Mouse (Mus musculus) kidney, adult 18-20 months (tissue): ENCODE measurements around the gene Mbl2.
"Not testable (repeated sequence)": the region's sequence is repeated elsewhere in the genome, so short reads cannot be mapped to it uniquely, and the experiment has no call there.

ENCODE experiments used
- DNase-seq: peaks from one replicate; pipeline ENCODE4 v3.0.0; 2021

Mbl2 gene

DNA sequence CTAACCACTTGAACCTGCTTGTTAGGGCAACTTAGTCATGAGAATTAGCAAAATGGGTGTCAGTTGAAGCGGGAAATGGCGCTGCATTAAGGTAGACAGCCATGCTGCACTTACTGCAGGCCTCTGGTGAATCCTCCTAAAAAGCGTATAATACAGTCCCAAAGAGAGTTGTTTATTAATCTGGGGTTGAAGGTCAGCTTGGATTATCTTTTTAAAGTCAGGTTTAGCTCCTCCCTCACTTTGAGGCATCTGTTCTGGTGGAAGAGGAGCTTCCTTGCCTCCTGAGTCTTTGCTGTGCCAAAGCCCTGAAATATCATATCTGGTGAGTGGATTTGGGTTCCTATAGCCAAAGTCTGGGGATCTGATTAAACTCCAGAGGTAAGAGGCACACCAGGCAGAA, at the start of gene Mbl2:
Gene Mbl2, plus strand, starts transcription at position 252 of the 400 bp plus-strand sequence.
- DNase-seq, result no peak

- DNase-seq, result no peak
These were observed 47.2 kb upstream of the Mbl2 start for GRCm38 (mm10) chr19:30185536-30185935.

GRCm38 (mm10) chr19:30187232-30187631, 45.5 kb upstream of the Mbl2 start:
- no peak for DNase-seq

- DNase-seq, result no peak
These were observed 37.7 kb upstream of the Mbl2 start for GRCm38 (mm10) chr19:30194999-30195398.

- peak; percentile 56 for DNase-seq
These were observed 30.6 kb upstream of the Mbl2 start for GRCm38 (mm10) chr19:30202177-30202576.

DNA sequence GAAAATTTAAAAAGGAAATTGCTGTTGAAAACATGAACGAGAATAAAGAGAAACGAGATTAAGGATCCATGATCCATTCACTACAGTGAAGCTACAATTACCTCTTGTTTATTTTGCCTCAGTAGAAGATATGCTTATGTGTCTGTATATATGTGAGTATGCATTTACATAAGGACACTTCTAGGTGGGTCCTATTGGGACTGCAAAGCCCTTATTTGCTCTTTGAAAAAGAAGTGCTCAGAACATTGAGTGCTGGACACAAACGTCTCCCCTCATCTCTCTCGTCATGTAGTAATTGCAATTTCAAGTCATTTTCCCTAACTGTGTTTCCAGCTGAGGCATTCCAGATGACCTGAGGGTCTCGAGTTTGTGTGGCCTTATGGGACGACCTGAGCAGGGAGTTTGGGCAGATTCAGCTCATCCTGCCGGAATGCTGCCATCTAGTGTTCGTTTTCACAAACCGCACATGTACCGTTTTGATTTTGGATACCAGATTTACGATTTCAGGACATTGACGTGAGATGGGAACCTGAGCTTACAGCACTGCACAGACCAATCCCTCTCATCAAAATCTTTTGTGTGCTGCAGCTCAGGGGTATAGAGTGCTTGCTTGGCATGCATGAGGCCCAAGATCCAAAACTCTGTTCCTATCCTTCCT, 27.5 kb upstream of the Mbl2 start:
- DNase-seq, result peak; percentile 42

- DNase-seq, result no peak
These were observed 26.9 kb upstream of the Mbl2 start for GRCm38 (mm10) chr19:30205874-30206273.

DNA sequence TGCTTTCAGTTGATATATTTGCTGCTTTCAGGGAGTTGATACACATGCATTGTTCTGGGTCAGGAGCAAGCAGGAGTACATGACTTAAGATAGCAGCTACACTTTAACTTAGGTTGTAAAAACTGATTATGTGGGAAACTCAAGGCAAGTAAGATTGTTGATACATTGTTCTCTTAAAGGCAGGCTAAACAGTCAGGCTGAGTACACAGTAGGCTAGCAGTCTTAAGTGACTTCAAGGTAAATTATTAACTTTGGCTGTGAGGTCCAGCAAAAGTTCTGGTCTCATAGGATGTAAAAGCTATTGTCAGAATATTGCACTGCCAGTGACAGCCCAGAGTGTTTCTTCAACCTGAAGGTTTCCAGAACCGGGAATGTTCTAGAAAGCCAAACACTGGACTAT, 25.8 kb upstream of the Mbl2 start:
- no peak for DNase-seq

DNA sequence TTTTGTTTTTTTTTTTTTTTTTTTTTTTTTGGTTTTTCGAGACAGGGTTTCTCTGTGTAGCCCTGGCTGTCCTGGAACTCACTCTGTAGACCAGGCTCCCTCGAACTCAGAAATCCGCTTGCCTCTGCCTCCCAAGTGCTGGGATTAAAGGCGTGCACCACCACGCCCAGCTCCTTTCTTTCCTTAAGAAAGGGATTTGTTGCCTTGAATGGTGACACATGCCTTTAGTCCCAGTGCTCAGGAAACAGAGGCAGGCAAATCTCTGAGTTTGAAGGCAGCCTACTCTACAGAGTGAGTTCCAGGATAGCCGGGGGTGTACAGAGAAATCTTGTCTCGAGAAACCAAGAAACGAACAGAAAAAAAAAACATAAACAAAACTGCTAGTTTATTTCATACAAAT, 23.7 kb upstream of the Mbl2 start:
- not testable (repeated sequence) for DNase-seq

GRCm38 (mm10) chr19:30214026-30214425, 18.7 kb upstream of the Mbl2 start:
- no peak for DNase-seq

DNA sequence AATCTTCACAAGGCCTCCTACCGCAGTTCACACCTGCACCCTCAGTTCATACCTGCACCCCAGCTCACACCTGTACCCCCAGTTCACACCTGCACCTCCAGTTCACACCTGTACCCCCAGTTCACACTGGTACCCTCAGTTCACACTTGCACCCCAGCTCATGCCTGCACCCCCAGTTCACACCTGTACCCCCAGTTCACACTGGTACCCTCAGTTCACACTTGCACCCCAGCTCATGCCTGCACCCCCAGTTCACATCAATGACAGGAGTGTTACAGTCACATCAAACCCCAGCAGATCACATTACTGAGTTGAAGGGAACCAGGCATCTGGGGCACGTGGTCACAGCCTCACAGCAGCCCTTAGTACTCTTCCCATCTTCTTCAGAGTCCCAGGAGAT, 17.0 kb upstream of the Mbl2 start:
- DNase-seq, result not testable (repeated sequence)

GRCm38 (mm10) chr19:30216186-30216585, 16.6 kb upstream of the Mbl2 start:
- DNase-seq, result no peak

DNA sequence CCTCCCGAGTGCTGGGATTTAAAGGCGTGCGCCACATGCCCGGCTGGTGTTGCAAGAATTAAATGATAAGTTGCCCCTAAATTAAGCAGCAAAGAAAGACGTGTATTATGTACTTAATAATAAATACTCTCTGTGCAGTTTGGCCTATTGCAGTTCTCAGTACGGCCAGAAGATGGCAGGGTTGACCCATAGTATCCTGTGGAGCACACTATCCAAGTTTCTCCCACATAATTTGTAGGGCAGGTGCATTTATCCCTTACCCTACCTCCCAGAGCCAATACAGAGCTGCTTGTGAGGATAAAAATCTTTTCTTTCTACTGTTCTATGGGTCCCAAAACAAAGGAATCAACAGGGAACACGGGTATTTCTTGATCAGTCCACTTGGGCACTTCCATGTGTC, 15.4 kb upstream of the Mbl2 start:
- DNase-seq, result peak; percentile 68

DNA sequence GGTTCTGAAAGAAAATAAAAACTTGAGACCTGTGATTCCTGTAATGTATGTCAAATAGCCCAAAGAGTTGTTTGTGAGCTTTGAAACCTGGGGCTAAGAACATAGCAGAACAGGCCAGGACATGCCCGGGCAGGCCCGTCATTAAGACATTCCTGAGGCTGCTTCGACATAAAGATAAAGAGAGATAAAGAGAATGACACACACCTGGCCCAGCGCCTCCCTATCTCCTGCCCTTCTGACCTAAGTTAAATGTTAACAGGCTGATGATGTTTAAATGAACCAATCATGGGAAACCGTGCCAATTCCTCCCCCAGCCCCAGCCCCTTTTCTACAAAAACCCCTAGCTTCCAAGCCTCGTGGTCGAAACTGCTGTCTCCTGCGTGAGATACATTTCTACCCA, 10.1 kb upstream of the Mbl2 start:
- DNase-seq, result not testable (repeated sequence)

DNA sequence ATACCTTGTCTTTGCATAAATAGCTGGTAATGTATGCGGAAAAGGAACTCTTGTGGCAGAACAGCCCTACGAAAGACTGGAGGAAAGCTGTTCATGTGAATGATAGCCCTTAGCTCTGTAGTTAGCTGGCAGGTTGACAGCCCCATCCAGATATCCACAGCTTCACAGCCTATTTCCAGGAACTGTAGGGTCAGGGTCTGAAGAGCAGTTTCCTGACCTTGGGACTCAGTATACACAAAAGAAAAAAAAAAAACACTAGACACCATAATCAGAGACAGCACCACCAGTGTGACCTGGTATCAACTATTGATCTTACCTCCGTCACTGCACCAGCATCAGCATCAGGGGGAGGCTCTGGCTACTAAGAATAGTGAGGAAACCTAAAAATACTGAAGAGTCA, 3.3 kb upstream of the Mbl2 start:
- no peak for DNase-seq

DNA sequence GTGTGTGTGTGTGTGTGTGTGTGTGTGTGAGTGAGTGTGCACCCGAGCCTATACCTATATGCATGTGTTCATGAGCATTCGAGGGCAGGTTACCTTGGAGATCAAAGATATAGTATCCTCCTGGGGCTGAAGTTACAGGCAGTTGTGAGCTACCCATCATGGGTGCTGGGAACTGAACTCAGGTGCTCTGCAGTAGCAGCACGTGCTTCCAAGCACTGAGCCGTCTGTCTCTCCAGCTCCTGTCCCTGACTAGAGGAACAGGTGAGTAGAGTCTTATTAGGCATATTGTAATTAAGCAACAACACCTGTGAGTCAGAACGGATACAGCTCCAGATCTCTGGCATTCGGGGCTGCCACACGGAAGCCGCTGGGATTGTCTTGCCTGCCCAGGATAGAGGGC, 1.7 kb downstream of the Mbl2 start:
- DNase-seq, result no peak

DNA sequence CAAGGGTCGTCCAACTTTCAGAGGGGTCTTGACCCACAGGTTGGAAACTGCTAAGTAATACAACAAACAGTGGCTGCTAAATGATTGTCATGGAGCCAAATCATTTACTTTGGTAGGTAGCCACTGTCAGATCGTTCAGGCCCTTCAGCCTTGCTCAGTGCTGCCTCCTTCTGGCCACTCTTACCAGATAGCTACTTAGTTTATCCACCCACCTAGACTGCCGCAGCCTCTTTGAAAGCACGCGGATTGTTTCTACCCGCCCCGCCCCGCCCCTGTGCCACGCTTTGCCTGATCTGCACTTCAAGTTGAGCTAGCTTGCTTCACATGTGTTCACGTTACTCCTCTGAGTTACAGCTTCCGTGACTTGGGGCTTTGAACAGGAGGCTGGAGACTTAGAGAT, 14.6 kb downstream of the Mbl2 start:
- DNase-seq, result peak; percentile 45

DNA sequence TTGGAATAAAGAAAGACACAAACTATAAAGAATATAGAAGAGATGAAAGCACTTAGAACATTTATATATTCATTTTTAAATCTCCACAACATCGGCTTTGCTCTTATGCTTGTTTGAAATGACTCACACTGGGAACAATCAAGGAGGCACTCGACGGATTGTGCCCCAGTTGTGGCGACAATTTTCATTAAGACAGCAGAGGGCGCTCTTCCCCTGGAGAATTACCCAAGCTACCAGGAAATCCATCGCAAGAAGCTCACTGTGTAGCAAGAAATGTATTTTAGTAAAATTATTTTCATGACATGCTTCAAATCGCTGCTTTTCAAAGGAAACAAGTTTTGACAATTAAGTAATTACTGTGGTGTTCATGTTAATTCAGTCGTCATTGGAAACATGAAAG, 16.1 kb downstream of the Mbl2 start:
- peak; percentile 63 for DNase-seq

GRCm38 (mm10) chr19:30252253-30252652, 19.5 kb downstream of the Mbl2 start:
- no peak for DNase-seq

- DNase-seq, result no peak
These were observed 23.6 kb downstream of the Mbl2 start for GRCm38 (mm10) chr19:30256339-30256738.

DNA sequence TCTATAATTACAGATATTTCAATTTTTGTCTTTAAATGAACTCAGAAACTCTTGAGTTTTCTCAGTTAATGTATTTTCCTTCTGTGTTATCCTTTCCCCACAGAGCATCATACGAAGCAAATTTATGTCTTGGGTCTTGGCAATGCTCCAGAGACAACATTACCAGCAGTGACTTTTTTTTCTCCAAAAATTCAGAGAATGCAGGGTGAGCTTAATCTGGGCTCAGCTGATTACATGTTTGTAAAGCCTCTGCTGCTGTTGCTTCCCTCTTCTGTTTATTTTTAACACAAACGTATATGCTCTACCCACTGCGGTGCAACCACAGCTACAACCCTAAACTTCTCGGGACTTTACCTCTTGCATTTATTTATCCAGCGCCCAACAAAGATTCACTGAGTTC, 48.4 kb downstream of the Mbl2 start:
- DNase-seq, result no peak

DNA sequence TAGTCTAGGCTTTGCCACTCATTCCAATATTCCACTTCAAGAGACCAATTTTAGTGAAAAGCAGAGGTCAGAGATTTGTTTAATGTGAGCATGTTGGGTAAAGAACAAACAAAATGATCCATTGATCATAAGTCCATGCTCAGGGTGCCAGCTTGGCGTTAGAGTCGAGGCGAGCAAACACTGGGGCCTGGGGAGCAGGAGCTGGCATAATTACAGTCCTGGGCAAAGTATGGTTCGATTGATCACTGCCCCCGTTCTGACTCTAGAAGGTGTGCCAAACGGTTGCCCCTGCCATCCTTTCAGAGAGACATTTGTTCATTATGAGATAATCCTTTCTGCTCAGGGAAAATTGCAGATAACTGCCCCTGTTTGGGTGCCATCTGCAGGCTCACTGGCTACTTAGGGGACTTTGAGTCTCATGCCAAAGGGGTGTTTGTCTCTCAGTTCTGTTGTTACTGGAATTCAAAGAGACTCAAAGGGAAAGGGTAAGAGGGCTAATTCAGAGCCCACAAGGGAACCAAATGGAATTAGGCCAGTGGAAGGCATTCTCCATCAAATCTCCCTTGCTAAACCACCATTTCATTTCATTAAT, 55.3 kb downstream of the Mbl2 start:
- no peak for DNase-seq
